Mouse (Mus musculus) naive thymus-derived CD4-positive, alpha-beta T cell, adult 2 months (primary cell): ENCODE data around the gene Alpl.

Experiments used
- DNase-seq: peaks from one replicate; pipeline ENCODE4 v3.0.0-alpha.2; 2011; ENCODE audit warnings: low read depth

Alpl gene

GRCm38 (mm10) chr4:137795611-137796557 lies at the start of gene Alpl:
Gene Alpl, minus strand, starts transcription at chr4:137796384.
- peak; percentile 43 for DNase-seq

- DNase-seq = peak; percentile 80
These were observed 48.5 kb upstream of the Alpl start for GRCm38 (mm10) chr4:137844656-137845055.

- no peak for DNase-seq
These were observed 43.3 kb upstream of the Alpl start for GRCm38 (mm10) chr4:137839452-137839851.

GRCm38 (mm10) chr4:137838791-137839190 lies 42.6 kb upstream of the Alpl start:
- no peak for DNase-seq

- no peak for DNase-seq
These were observed 41.6 kb upstream of the Alpl start for GRCm38 (mm10) chr4:137837792-137838191.

GRCm38 (mm10) chr4:137836741-137837140 lies 40.6 kb upstream of the Alpl start:
- no peak for DNase-seq

GRCm38 (mm10) chr4:137835624-137836337 lies 39.6 kb upstream of the Alpl start:
- DNase-seq = peak; percentile 68

GRCm38 (mm10) chr4:137831598-137831997 lies 35.4 kb upstream of the Alpl start:
- DNase-seq = no peak

- DNase-seq = no peak
These were observed 34.2 kb upstream of the Alpl start for GRCm38 (mm10) chr4:137830380-137830779.

- DNase-seq = no peak
These were observed 28.7 kb upstream of the Alpl start for GRCm38 (mm10) chr4:137824881-137825280.

- no peak for DNase-seq
These were observed 27.4 kb upstream of the Alpl start for GRCm38 (mm10) chr4:137823542-137823941.

GRCm38 (mm10) chr4:137822537-137822936 lies 26.4 kb upstream of the Alpl start:
- DNase-seq = no peak

GRCm38 (mm10) chr4:137820721-137821120 lies 24.5 kb upstream of the Alpl start:
- no peak for DNase-seq

GRCm38 (mm10) chr4:137819487-137819886 lies 23.3 kb upstream of the Alpl start:
- DNase-seq = no peak

GRCm38 (mm10) chr4:137818341-137818740 lies 22.2 kb upstream of the Alpl start:
- no peak for DNase-seq

GRCm38 (mm10) chr4:137816216-137816615 lies 20.0 kb upstream of the Alpl start:
- DNase-seq = no peak

- no peak for DNase-seq
These were observed 19.3 kb upstream of the Alpl start for GRCm38 (mm10) chr4:137815473-137815872.

- DNase-seq = no peak
These were observed 18.0 kb upstream of the Alpl start for GRCm38 (mm10) chr4:137814140-137814539.

- no peak for DNase-seq
These were observed 16.9 kb upstream of the Alpl start for GRCm38 (mm10) chr4:137812946-137813708.

GRCm38 (mm10) chr4:137809999-137810398 lies 13.8 kb upstream of the Alpl start:
- DNase-seq = no peak

- no peak for DNase-seq
These were observed 11.2 kb upstream of the Alpl start for GRCm38 (mm10) chr4:137807301-137807851.

- DNase-seq = no peak
These were observed 5.0 kb upstream of the Alpl start for GRCm38 (mm10) chr4:137801196-137801595.
